Mouse (Mus musculus): Measurements from ENCODE around the gene Sema5a.

The Sema5a gene

DNA sequence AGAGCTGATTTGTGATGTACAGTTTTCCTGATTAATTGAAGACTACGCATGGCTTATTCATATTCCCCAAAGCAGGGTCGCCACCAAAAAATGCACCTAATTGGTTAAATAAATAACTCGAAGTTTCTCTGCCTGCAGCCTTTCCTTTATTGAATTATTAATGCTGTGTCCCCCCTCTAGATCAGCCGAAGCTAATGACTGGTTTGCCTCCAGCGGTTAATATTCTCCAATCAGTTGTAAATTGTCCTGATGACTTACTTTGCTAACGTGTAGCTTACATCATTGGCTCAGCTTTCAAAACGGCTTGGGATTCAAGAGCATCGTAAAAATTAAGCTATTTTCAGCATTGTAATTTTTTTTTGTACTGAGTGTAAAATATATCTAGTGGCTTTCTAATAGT is 66.7 kb downstream of the Sema5a start:
- no peak for DNase-seq

DNA sequence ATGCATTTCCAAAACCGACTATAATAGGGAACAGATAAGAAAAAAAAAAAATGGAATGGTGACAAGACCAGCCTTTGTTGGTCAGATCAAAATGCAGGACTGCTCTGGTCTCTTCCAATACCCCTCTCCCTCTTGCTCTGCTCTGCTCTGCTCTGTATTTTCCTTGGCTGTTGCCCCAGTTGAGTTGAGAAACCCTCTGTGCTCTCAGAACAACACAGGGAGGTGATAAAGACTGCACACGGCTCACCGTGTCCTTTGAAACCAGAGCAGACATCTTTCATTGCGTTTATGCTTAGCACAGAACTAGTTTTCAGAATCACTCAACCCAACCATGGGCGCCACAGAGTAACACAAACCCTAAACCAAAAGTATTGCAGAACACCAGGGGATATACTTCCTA is 72.5 kb downstream of the Sema5a start:
- DNase-seq, result no peak

DNA sequence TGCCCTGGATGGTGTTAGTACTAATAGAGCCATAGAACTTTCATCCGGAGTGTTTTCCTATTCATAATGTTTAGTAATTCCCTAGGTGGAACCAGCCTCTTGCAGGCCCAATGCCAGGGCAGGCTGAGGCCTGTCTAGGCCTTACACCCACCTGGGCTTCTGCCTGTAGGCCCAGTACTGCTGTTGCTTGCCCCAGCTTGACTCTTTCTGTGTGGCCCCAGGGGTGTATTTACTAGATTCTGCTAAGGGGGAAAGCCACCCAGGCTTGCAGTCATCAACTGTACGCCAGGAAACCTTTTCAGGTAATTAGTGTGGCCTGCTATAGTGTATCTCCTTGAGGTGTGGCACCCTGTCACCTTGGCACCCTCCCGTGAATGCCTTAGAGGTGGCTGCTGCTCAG is 76.1 kb downstream of the Sema5a start:
- no peak for DNase-seq

DNA sequence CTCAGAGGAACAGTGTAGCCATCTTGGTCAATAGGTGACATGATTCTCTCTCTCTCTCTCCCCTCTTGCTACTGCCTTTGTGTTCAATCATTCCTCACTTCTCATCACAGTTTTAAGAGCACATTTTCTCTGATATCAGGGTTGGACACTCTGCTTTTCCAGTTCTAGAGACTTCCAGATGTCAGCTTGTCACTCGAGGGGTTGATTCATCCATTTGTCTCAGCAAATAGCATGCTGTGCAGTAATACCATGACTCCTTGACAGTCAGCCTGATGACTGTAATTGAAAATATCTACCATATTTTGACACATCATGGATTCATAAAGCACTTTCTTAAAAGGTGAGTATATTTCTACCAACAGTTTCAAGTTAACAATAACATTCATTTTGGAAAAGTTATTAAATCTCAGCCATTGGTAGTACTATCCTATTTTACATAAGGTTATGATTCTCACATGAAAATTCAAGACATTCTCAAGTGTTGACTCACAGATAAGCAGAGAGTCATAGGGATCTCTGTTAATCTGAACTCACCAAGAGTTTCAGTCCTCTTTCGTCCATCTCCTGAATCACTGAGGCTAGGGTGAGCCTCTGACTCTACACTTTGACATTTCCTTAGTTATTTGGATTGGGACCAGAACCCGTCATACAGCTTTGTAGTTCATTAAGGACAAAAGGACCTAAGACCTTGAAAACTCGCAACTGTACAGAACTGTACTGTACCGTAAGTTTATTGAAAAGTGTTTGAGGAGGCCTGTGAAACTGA is 78.0 kb downstream of the Sema5a start:
- DNase-seq, result no peak

DNA sequence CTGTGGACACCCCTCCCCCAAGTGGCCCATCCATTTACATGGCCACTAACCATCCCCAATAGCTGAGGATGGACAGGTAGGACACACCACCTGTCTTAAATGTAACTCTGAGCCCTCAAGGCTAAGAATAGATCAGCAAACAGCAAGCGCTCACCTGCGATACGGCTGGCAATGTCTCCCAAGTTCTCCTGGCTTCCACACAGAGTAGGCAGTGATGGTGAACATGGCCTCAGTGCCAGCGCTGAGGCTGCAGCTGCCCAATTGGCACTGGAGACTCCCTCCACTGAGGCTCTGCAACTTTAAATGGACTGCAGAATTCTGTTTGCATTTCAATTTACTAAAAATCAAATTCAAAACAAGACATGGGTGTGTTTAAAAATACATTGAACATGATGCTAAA is 78.6 kb downstream of the Sema5a start:
- no peak for DNase-seq

DNA sequence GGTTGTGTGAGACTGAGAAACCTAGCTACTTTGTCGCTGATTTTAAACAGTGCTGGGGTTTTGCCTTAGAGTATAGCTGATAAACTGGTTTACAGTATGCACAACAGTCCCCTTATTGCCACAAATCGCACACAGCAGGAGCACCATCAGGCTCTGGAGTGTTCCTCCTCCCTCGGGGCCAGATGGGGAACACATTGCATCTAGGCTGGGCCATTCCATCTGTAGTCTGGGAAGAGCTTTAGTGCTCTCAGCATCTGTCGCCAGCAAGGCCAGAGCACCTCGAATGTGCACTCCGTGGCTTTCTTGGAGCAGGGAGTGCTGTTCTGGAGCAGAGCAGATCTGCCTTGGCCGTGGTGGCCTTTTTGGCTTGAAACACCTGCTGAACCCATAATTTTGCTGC is 79.5 kb downstream of the Sema5a start:
- DNase-seq, result no peak

DNA sequence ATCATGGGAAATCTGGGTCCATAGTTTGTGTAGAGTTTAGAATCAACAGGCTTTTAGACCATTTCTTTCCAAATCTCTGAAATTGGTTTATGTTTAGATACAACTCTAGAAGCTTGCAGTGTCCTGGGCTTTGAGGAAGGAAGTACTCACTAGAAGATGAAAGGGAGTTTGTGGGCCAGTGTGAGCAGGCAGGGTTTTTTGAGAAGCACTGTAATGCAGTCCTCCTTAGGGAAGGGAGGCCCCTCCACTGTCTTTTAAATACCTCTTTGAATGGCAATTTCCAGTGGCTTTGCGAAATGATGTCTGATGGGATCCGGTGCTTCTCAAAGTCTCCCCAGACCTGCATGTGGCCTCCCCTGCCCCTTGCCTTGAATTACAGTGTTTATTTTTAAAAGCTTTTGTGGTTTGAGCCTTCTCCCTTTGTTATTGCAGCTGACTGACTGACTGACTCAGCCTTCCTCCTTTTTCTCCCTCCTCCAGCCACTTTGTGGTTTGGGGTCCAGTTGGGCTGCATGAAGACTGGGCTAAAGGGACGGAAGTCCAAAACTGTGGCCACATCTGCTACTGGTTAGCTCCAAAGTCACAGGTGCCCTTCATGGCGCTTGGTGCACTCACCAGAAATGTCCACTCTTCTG is 83.9 kb downstream of the Sema5a start:
- no peak for DNase-seq

DNA sequence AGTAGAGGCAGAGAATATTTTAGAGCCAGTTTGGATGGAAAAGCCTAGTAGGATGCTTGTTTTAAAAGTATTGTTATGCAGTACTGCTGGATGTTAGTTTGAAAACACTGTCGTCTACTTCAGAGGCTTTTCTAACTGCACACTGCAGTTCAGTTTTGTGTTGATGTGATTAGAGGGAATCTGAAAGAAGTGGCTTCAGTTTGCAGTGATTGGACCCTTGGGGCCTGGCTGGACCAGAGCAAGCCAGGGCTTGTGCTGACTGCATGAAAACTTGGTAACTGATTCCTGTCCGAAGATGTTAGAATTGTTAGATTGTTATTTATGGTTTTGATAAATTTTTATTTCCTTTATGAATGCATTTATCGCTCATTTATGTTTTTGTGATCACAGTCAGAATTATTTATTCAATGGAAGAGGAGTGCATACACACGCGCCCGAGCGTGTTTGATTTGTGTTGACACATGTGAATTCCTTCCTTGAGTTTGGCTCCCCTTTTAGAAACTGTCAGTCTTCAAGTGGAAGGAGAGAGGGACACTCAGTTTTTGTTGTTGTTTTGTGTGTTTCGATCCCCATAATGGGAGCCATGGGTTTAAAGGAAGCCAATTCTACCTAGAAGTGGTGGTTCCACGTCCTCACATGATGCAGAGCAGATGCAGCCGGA is 85.2 kb downstream of the Sema5a start:
- DNase-seq, result no peak

DNA sequence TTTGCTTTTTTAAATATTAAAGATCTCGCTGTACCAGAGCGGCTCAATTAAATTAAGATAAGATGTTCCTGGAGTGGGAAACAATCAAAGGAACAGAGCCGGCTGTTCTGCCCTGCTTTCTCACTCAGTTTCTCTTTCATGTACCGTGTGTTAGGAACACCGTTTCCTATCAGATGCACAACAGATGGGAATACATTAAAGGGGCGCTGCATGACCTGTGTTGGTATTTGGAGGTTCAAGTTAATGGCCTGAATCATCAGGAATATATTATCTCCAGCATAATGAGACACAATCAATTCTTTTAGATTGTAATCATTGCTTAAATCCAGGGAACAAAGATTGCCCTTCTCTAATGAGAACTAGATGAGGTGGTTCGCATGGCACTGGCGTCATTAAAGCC is 85.8 kb downstream of the Sema5a start:
- DNase-seq, result no peak

DNA sequence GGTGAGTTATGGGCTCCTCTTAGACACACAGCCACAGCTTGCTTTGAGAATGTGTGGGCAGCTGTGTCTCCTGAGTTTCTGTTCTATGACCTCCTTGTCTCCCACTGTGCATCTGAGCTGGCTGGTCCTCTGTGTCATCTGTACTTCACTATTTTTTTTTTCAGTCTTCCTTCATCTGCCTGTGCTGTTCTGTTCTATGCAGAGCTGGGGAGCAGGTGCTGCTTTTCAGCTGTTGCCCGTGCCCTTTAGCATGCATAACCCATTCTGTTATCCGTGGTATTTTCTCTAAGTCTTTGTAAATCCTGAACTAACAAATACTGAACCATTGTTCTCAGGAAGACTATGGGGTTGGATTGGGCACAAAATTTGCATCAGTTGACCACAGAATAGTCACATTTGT is 86.4 kb downstream of the Sema5a start:
- DNase-seq, result no peak

DNA sequence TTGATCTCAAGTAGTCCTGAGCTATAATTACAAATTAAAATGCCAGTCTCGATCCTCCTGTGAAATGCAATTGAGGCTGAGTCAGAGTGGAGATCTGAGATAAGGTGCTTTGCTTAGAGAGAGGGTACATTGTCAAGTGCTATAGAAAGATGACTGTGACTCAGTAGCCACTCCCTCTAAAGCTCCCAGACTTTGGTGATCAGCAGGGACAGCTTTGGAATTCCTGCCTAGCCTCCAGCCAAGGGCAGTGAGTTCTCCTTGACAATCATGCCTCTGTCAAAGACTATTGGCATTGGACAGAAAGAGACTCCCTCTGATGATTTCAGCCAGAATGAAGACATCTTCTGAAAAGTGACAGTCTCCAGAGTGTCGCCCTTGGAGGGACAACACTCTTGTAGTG is 88.8 kb downstream of the Sema5a start:
- no peak for DNase-seq

DNA sequence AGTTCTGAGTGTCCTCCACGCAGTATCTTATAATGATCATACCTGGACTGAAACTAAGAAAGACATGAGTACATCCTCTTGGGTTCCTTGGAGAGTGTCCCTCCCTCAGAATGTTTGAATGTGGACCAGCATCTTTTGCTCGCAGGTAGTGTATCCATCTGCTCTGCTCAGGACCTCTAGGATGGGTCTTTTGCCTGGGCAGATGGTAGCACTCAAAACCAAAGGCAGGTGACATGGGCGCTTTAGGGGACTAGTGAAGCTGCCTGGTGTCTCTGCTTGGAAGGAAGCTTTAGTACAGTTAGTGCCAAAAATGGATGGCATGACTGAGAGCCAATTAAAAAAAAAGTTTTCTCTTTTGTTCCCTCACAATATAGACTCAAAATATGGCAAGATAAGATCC is 93.2 kb downstream of the Sema5a start:
- DNase-seq, result no peak

DNA sequence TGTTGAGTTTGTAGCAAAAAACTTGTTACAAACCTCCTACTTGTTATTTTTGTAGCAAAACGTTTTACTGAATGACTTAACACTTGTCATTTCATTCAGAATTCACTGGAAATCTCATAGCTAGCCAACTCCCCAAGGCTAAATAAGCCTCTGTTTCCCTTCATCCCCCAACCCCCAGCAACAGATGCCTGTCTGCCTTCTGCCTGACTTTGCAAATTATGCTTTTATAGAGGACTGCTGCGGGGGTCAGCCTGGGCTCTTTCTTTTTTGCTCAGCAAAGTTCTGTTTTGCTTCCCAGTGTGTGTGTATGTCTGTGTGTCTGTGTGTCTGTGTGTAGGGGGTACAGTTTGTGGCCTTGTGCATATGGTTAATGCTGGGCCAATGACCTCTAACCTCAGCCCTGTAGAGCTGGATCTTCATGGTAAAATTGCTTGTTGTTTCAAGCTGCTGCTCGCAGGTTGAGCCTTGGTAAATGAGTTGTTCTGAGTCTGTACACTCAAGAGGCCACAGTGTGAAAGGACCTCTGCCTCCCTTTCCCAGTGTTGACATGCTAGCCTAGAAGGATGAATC is 94.2 kb downstream of the Sema5a start:
- no peak for DNase-seq

DNA sequence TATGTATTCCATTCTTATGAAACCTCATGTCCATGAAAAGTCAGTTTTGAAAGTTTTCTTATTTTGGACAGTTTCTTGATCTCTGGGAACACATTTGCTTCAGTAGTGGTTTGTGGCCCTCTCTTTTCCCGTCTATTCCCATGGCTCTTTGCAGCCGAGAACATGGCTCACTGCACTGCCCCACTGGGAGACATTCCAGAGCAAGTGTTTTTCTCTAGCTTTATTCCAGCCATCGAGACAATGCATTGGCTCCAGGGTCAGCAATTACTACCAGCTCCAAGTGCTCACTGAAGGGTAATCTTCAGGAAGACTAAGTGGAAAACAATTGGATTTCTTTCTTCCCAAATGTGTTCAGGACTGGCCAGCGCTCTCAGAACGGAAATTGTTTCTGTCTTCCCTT is 94.8 kb downstream of the Sema5a start:
- no peak for DNase-seq

DNA sequence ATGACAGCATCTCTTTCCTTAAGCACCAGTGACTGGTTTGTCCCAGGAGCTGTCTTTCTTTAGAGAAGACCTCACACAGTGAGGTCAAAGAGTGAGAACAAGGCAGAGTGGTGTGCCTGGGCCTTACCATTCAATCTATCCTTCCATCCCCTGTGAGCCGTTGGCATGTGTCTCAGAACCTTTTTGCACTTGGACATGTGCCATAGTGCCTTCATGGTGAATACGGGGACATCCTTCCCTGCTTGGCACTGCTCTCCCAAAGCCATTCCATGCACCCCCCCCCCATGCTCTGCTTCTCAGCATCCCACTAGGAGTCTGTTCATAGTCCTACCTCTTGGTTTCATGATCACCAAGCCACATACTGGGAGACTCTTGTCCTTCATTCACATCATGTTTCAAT is 96.8 kb downstream of the Sema5a start:
- DNase-seq, result no peak

DNA sequence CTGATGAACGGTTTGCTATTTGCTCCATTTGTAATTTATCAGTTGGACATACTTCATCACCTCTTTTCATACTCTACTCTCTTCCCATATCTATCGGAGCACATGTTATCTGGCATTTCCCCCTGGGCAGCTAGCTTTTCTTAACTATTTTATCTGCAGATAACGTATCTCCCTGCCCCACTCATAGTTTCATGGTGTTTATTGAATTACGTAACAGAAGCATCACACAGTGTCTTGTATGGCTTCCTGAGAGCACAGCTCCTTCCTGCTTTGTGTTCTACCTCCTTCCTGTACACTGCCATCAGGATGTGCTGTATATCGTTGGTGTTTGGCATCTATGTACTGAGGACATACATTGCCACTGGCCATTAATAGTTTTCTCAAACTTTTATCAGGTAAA is 98.9 kb downstream of the Sema5a start:
- DNase-seq, result no peak

DNA sequence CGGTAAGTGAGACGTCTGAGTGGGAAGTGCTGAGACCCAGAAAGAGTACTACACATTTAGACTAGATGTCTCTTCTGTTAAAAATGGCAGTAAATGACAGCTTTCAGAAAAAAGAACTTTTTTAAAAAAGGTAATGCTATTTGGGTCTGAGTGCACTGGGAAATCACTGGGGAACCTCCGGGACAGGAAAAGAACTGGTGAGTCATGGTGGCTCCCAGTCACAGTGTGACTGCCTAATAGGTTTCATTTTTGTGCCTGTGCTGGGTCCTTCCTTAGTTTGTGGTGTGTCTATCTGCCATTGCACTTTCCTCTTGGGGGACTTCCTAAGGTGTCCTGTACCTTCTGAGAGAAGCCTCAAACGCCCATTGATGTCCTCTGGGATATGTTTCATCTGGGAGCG is 102.7 kb downstream of the Sema5a start:
- DNase-seq, result no peak

DNA sequence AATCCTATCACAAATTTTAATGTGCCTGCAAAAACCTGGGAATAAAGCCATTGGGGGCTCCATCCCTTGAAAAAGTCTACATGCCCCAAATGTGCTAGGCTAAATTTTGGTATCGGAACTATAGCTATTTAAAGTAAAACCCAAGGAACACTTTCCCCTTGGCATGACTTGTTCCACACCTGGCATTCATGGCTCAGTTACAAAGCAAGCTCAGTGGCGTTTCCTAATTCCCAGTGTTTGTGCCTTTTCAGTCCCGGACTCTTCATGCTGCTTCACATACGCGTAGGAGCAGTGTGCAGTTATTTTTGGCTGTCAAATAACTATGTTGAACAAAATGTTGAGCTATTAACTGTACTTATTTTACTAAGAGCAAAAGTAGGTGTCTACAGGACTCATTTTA is 104.7 kb downstream of the Sema5a start:
- no peak for DNase-seq

DNA sequence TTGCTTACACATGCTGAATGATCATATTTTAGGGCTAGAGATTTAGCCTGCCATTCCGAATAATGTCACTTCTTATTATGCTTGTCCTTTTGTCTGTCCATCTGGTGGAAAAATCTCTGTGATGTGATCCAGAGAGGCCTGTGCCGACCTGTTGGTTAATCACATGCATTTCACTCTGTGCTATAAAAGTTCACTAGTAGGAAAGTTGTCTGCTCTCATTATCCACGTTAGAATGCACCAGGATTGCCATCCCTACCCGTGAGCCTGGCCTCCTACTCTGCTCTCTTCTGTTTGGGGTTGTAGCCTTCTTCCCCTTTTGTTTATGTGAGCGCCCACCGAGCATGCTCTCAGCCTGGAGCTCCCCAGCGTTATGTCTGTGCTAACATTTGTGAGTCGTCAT is 108.4 kb downstream of the Sema5a start:
- DNase-seq, result no peak

DNA sequence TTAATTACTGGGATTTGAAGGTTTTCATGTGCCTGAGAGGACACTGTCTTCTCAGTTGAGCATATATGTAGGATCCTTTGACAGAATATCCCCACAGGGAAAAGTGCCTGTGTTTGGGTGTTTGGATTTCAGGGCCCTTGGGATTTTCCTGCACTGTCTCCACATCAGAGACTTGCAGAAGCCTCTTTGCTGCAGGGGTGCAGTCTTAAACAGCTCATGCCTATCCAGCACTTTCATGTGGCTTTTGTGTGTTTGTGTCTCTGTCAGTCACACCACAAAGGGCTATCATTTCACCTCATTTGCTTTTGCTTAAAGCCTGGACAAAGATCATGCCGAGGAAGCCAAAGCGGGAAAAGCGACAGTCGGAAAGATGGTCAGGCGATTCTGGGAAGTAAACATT is 108.9 kb downstream of the Sema5a start:
- no peak for DNase-seq

DNA sequence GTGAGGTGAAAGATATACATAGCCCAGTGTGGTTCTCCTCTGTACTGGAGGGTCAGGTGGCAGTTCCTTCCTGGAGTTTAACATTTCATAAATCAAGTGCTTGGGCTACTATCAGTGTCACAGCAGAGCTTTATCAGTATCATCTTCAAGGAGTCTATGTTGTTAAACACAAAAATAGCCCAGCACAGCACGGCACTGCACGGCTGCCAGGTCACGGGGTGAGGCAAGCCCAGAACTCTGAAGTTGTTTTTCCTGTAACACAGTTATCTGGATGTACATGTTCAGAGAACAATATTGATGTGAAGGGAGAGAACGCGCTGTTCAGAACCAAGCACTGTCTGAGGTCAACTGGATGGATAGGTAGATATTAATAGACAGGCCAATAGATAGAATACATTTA is 112.2 kb downstream of the Sema5a start:
- no peak for DNase-seq

DNA sequence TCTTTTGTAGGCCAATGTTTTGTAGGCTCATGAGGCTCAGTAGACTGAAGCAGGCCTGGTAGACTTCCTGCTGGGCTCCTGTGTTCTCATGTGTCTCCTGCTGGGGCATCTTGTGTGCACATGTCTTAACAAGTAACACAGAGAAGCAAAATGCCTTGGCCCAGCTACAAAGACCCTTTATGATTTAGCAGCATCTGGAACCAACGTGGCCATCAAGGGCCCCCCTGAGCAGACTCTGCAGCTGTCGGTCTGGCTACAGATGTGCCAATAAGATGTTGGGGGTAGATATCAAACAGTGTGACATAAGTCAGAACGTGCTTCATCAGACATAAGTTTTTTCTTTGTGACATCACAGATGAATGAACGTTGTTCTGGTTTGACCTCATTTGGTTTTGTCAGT is 123.2 kb downstream of the Sema5a start:
- DNase-seq, result no peak

DNA sequence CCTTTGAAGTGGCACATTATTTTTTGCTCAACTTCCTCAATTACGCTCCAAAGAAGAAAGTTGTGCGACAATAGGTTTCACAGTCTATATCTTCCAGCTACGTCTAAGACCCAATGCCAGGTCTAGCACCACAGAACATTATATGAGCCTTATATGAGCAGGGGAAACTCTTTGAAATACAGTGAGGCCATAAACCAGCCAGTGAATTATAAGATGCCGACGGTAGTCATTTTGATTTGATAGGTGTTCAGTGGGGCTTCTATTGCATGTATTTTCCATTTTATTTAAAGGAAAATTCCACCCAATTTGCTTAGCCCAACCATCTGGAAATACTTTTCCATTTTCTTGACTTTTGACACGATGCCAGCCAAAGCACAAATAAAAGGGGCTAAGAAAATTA is 126.3 kb downstream of the Sema5a start:
- no peak for DNase-seq

DNA sequence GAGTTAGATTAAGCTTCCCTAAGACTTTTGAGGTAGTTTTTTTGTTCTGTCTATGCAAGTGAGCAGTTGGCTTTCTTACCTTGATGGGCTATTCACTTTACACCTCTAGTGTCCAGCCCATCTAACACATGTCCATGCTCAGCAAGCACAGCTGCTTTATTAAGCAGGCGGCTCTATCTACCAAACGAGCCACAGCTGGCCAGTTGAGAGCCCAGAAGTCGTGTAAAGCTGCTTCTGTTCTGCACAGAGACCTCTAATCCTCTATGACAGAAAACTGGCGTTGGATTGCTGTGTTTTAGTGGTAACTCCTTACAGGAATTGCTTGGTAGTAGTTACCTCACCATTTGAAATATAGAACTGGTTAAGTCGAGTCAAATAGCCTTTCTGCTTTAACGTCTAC is 126.8 kb downstream of the Sema5a start:
- no peak for DNase-seq

Measured in kidney, adult 11 months (tissue).